Mouse (Mus musculus) embryonic fibroblast, embryonic 13.5 days (primary cell): ENCODE results near the gene Gm4969.

Source experiments
- CTCF ChIP-seq: IDR thresholded peaks from 2 replicates; pipeline ENCODE4 v1.5.1; 2011; ENCODE audit warnings: mild to moderate bottlenecking, control low read depth, low read length, moderate library complexity, borderline replicate concordance; ENCODE audit not compliant: insufficient read depth
- POLR2A ChIP-seq: IDR thresholded peaks from 2 replicates; pipeline ENCODE4 v1.6.1; 2011; ENCODE audit warnings: low read depth, mild to moderate bottlenecking, control low read depth, low read length, moderate library complexity

- TF ChIP-seq CTCF (no peak), POLR2A (no peak)
These were observed 68.9 kb downstream of the Gm4969 start for GRCm38 (mm10) chr7:19049252-19049651.
